Mouse (Mus musculus) ovary, adult 18-20 months (tissue): ENCODE measurements at regions not wholly inside any gene's neighbourhood (a gene's known extent, or its start where the extent isn't known, plus 50 kb on each side); places are given as distances from the start of the nearest gene placed in this dataset.
"Not testable (repeated sequence)": the region's sequence is repeated elsewhere in the genome, so short reads cannot be mapped to it uniquely, and the experiment has no call there.

Experiments
- DNase-seq: peaks from one replicate; pipeline ENCODE4 v3.0.0; 2022; ENCODE audit warnings: low spot score, mixed read lengths

DNA sequence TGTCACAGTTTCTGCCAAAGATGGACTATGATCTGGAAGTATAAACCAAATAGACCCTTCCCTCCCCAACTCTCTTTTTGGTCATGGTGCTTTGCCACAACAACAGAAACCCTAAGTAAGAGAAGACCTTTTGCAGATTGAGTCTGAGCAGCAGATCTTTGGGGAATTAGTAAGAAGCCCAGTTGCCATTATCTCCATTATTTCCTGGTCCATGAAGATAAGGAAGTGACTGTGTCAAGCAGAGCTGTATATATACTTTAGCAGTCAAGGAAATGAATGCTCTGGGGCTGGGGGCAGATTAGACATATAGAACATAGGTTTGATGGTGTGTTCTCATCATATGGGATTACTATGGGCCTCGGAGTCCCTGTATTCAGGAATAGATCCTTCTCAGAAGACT, 117.8 kb upstream of the C9orf72 start:
- DNase-seq: no peak

DNA sequence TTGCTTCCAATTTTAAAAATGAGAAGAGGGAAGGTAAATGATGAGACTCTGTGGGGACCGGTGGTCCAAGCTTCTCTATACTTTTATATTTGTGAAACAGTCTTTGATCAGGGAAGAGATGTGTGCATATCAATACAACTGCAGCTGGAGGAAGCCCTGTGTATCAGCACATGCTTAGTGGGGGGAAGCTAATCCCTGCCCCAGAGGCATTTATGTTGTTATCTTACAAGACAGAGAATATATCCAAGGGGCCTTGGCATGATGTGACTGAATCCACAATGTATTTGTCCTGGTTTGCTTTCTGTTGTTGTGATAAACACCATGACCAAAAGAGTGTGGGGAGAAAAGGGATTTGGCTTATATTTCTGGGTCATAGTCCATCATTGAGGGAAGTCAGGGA, 105.2 kb upstream of the C9orf72 start:
- DNase-seq: no peak

DNA sequence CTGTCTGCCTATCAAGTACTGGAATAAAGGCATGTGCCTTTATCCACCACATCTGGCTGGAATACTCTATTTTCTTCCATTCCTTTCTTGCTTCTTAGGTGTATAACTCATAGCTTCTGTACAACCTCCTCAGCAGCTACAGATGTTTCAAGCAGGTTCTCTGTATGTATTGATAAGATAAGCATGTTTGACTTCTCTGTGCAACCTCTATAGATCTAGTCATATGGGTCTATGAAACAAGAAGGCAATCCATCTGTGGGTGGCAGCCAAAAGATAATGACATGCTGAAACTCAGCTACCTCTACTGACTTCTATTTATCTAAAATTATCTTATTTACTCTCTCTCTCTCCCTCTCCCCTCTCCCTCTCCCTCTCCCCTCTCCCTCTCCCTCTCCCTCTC, 99.3 kb upstream of the C9orf72 start:
- DNase-seq: no peak

DNA sequence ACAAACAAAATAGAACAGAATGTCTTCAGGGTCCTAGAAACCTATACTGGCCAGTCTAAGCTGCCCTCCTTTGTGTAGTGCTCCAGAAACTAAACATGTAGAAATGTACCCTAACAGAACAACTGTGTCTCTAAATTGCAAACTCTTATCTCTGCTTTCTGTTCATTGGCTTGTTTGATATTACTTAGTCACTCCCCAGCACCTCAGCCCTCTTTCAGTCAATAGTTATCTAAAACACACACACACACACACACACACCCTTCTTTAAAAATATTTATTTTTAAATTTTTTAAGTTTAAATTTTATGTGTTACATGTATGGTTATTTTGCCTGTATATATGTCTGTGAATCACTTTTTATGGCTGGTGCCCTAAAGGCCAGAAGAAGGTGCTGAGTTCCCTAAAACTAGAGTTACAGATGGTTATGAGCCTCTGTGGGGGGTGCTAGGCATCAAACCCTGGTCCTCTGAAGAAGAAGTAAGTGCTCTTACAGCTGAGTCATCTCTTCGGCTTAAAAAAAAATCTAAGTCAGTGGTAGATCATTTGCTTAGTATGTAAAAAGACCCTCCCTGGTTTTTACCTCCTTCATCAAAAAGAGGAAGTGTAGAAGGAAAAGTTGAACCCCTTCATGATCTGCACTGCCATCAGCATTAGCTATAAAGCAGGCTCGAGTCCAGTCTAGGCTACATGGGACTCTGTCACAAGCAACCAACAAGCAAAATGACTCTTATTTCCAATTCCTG, 96.6 kb upstream of the C9orf72 start:
- DNase-seq: no peak

DNA sequence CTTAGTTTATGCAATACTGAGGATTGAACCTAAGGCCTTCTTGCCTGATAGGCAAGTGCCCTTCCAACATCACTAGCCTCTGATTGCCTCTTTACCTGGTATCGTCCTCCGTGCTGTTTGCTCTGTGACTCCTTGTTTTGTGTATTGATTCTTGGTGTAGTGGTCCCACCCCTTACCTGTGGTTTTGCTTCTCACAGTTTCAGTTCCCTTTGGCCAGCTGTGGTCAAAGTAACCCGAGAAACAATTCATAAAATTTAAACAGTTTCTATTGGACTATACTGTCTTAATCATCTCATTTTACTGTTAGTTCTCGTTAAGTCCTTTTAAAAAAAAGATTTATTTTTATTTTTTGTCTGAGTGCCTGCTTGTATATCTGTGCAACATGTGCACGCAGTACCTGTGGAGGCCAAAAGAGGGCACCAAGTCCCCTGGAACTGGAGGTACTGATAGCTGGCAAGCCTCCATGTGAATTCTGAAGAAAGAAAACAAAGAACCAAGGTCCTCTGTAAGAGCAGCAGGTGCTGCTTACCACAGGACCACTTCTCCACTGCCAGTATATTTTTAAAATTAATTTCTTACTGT, 84.5 kb upstream of the C9orf72 start:
- no peak for DNase-seq

DNA sequence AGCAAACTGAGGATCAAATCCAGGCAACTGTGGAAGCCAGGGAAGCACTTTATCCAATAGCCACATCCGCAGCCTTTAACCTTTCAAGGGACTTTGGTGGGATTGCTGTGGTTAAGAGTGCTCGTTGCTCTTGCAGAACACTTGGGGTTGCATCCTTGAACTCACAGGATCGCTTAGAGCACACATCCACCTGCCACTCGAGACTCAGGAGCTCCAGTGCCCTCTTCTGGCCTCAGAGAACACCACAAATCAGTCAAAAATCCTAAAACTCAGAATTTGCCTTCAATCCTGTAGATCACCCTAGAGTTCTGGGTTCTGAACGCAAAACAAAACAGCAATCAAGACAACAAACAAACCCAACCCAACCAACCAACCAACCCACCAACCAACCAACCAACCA, 82.2 kb upstream of the C9orf72 start:
- DNase-seq: no peak

DNA sequence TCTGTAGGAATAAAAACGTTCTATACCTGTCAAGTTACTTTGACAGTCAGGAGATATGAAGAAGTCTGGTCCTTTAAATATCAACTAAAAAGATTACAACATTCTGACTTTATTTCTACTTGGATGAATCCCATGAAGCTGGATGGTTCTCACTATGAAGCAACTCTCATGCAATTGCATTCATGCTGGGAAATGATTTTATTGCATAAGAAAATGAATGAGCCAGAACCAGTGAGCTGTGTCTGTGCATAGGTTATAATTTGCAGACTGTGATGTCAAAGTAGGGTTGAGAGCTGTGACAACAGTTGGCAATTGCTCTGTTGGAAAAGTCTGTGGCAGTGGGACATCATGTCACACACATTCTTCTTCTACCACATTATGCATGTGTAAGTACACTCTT, 79.2 kb upstream of the C9orf72 start:
- no peak for DNase-seq

DNA sequence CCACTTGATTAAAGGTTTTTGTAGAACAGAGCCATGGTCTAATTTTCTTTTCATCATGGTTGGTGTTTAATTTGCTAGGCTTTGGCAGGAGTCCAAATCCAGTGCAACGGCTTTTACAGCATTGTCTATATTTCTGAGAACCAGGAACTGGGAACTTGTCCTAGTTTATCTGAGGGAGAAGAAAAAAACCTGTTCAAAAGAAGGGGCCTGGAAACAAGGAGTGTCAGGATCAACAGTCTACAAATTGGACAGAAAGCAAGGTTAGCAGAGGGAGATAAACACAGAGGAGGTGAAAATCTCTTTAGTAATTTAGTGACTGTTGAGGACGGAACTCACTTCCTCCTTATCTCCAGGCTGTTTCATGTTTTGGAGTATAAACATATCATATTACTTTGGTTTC, 74.9 kb upstream of the C9orf72 start:
- no peak for DNase-seq

DNA sequence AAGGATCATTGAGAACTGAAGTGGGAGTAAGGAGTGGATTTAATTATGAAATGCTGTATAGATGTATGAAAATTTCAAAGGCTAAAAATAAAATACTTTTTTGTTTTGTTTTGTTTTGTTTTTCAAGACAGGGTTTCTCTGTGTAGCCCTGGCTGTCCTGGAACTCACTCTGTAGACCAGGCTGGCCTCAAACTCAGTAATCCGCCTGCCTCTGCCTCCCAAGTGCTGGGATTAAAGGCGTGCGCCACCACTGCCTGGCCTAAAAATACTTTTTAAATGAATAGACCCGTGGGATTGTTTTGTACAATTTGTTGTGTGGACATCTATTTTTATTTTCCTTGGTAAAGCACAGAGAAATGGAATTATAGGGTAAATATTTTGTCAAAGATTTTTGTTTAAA, 74.4 kb upstream of the C9orf72 start:
- not testable (repeated sequence) for DNase-seq

DNA sequence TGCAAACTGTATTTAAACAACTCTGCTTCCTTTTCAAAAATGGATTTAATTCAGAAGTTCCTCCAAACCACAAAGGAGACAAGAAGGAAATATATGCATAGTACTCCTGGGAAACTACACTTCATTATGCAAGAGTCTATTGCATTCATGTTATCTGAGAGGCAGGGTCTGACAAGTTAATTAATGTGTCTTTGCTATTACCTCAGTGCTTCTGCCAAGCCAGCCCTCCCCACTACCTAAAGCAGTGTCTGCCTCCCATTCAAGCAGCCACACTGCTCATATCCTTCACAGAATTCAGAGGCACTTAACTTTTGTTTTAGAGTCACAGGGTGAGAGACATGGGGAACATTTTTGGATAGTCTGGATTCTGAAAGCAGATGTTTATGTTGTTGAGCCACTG, 58.6 kb upstream of the C9orf72 start:
- DNase-seq: no peak
